Mouse (Mus musculus) megakaryocyte, embryonic 14.5 days (primary cell): ENCODE data around the gene Id3. TPM values are rescaled to one million over a fixed set of nuclear protein-coding genes. Genes with fewer than 3 reads are reported as not detected.

Experiments
- H3K27me3 ChIP-seq: replicated peaks from 2 replicates; pipeline ENCODE3; 2012; ENCODE audit warnings: inconsistent platforms
- H3K36me3 ChIP-seq: replicated peaks from 2 replicates; pipeline ENCODE3; 2012; ENCODE audit warnings: low read length, inconsistent platforms, mixed read lengths
- H3K4me1 ChIP-seq: 2 replicates; pipeline ENCODE4 v1.6.1; 2012; ENCODE audit warnings: inconsistent platforms
- H3K4me3 ChIP-seq: replicated peaks from 2 replicates; pipeline ENCODE3; 2012; ENCODE audit warnings: moderate library complexity, mild to moderate bottlenecking, inconsistent platforms
- H3K9me3 ChIP-seq: 2 replicates; pipeline ENCODE4 v1.6.1; 2012; ENCODE audit warnings: inconsistent platforms
- FLI1 ChIP-seq: IDR thresholded peaks from 2 replicates; pipeline ENCODE4 v1.6.1; 2012; ENCODE audit warnings: low read length, inconsistent platforms, mixed read lengths
- GATA1 ChIP-seq: IDR thresholded peaks from 3 replicates; pipeline ENCODE4 v1.6.1; 2012; ENCODE audit warnings: mixed read lengths, low read length, inconsistent platforms, borderline replicate concordance
- polyA plus RNA-seq: library from polyadenylated mRNA; stranded (reverse); fragments of >175 nt; gene quantifications from 2 replicates; pipeline ENCODE4 v1.2.3, GENCODE M21; 2012; ENCODE audit warnings: low replicate concordance; ENCODE audit not compliant: insufficient read depth

The Id3 gene
- polyA plus RNA-seq, 1 experiment: 13.8 TPM

- peaks cover 20% of the 10 kb centered on the region for H3K36me3 ChIP-seq
- H3K4me3 ChIP-seq: peak overlapping the region; percentile 89
- no peaks in the 10 kb centered on the region for H3K9me3 ChIP-seq
- no peaks in the 10 kb centered on the region for H3K27me3 ChIP-seq
- TF ChIP-seq FLI1: peak; percentile 59; the same call in 1 of the 2 replicates
- TF ChIP-seq GATA1: peak; percentile 69; the same call in 2 of the 3 replicates
- H3K4me1 ChIP-seq: peaks cover 89% of the 10 kb centered on the region
These were observed 34.5 kb downstream of the Id3 start for GRCm38 (mm10) chr4:136177612-136178474.

- peak overlapping the region; percentile 89 for H3K4me3 ChIP-seq
- H3K4me1 ChIP-seq: peaks cover 83% of the 10 kb centered on the region
- H3K27me3 ChIP-seq: no peaks in the 10 kb centered on the region
- TF ChIP-seq FLI1 (no peak), GATA1 (no peak)
- H3K9me3 ChIP-seq: no peaks in the 10 kb centered on the region
- peaks cover 26% of the 10 kb centered on the region for H3K36me3 ChIP-seq
These were observed 35.2 kb downstream of the Id3 start for GRCm38 (mm10) chr4:136178475-136178921.

- no peak for TF ChIP-seq FLI1
- TF ChIP-seq GATA1: no peak
- Histone ChIP-seq H3K4me1 (peaks cover 73% of the 10 kb centered on the region), H3K27me3 (no peaks in the 10 kb centered on the region), H3K36me3 (peaks cover 33% of the 10 kb centered on the region), H3K4me3 (peak overlapping the region; percentile 78), H3K9me3 (no peaks in the 10 kb centered on the region)
These were observed 36.2 kb downstream of the Id3 start for GRCm38 (mm10) chr4:136179456-136179855.

- Histone ChIP-seq H3K27me3 (no peaks in the 10 kb centered on the region), H3K4me3 (peak overlapping the region; percentile 78), H3K4me1 (peaks cover 68% of the 10 kb centered on the region), H3K36me3 (peaks cover 36% of the 10 kb centered on the region), H3K9me3 (no peaks in the 10 kb centered on the region)
- 0 out of 2 replicates have a peak, but pooled peaks have one; percentile 8 for TF ChIP-seq FLI1
- no peak for TF ChIP-seq GATA1
These were observed 36.7 kb downstream of the Id3 start for GRCm38 (mm10) chr4:136179998-136180397.

GRCm38 (mm10) chr4:136180408-136181330 lies 37.4 kb downstream of the Id3 start:
- Histone ChIP-seq H3K4me1 (peaks cover 67% of the 10 kb centered on the region), H3K36me3 (peaks cover 41% of the 10 kb centered on the region), H3K27me3 (no peaks in the 10 kb centered on the region), H3K4me3 (peak overlapping the region; percentile 78), H3K9me3 (no peaks in the 10 kb centered on the region)
- no peak for TF ChIP-seq GATA1
- TF ChIP-seq FLI1: no peak

GRCm38 (mm10) chr4:136181367-136181766 lies 38.1 kb downstream of the Id3 start:
- TF ChIP-seq FLI1: no peak
- no peak for TF ChIP-seq GATA1
- Histone ChIP-seq H3K4me3 (no peak overlapping the region), H3K27me3 (no peaks in the 10 kb centered on the region), H3K4me1 (peaks cover 64% of the 10 kb centered on the region), H3K36me3 (peaks cover 41% of the 10 kb centered on the region), H3K9me3 (no peaks in the 10 kb centered on the region)

GRCm38 (mm10) chr4:136185375-136185774 lies 42.1 kb downstream of the Id3 start:
- Histone ChIP-seq H3K27me3 (no peaks in the 10 kb centered on the region), H3K36me3 (peaks cover 76% of the 10 kb centered on the region), H3K4me1 (peaks cover 42% of the 10 kb centered on the region), H3K4me3 (no peak overlapping the region), H3K9me3 (no peaks in the 10 kb centered on the region)
- TF ChIP-seq FLI1: no peak

GRCm38 (mm10) chr4:136186315-136186714 lies 43.0 kb downstream of the Id3 start:
- TF ChIP-seq GATA1: no peak
- no peak for TF ChIP-seq FLI1
- Histone ChIP-seq H3K27me3 (no peaks in the 10 kb centered on the region), H3K4me3 (peak overlapping the region; percentile 33), H3K4me1 (peaks cover 33% of the 10 kb centered on the region), H3K36me3 (peaks cover 78% of the 10 kb centered on the region), H3K9me3 (no peaks in the 10 kb centered on the region)

GRCm38 (mm10) chr4:136186739-136187472 lies 43.6 kb downstream of the Id3 start:
- no peak for TF ChIP-seq GATA1
- no peak for TF ChIP-seq FLI1
- peaks cover 29% of the 10 kb centered on the region for H3K4me1 ChIP-seq
- no peaks in the 10 kb centered on the region for H3K9me3 ChIP-seq
- no peaks in the 10 kb centered on the region for H3K27me3 ChIP-seq
- H3K4me3 ChIP-seq: peak overlapping the region; percentile 33
- peaks cover 84% of the 10 kb centered on the region for H3K36me3 ChIP-seq
